Mouse (Mus musculus): ENCODE data around the gene Vstm4. TPM values are rescaled to one million over a fixed set of nuclear protein-coding genes. Genes with fewer than 3 reads are reported as not detected.
A peak's percentile ranks its signal among the peaks of the same experiment; 100 is the strongest.

The Vstm4 gene
- total and polyA plus RNA-seq, 2 experiments from 2014 or later = 8.2 to 8.9 TPM

DNA sequence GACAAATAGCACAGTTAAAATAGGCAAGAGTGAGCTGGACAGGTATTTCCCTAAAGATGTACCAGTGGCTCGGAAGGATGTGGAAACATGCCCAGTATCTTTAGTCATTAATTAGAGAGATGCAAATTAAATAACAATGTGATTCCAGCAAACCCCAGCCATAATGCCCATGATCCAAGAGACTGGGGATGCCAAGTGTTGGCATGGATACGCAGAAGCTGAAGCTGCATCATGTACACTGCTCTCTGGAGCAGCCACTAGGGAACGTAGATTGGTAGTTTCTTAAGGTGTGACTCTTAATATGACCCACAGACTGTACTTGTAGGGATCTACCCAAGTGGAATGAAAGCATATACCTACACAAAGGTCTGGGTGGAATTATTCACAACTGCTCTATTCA is 50.0 kb downstream of the Vstm4 start:
- Histone ChIP-seq H3K4me3 (ENCODE audit: low read depth, low read length) (no peak overlapping the region), H3K27ac (ENCODE audit: low read depth, low read length) (no peak overlapping the region), H3K36me3 (ENCODE audit: insufficient read depth) (no peaks in the 10 kb centered on the region), H3K9ac (no peak overlapping the region), H3K4me2 (ENCODE audit: low read depth) (no peak overlapping the region), H3K9me3 (ENCODE audit: low read length) (no peaks in the 10 kb centered on the region), H3K4me1 (ENCODE audit: insufficient read depth) (no peaks in the 10 kb centered on the region), H3K27me3 (ENCODE audit: insufficient read depth, low read length) (no peaks in the 10 kb centered on the region)
- ATAC-seq = peak; percentile 71
- TF ChIP-seq CTCF (IDR thresholded peaks at IDR 0.05; ENCODE audit: low read depth) = peak; percentile 18; the same call in 1 of the 2 replicates
- 37% methylated on average over 3 of the region's 3 CpGs for WGBS
- peak; percentile 60 for DNase-seq

DNA sequence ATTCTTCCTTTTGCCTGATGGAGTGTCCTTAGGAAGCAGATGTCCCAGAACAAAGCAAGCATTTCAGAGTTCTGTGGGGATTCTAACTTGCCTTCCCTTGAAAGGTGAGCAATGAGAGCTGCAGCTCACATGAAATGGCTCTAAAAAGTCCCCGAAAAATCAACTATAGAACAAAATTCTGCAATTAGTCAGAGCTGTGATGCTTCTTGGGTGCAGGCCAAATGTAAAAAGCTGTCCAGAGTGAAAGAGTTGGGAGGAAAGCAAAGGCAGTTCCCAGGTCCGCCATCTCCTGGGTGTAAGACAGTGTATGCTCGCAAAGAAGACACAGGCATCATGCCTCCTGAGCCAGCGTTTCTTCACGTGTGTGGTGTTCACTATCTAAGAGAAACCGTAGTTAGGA is 52.6 kb downstream of the Vstm4 start:
- Histone ChIP-seq H3K4me3 (ENCODE audit: low read depth, low read length) (no peak overlapping the region), H3K4me2 (ENCODE audit: low read depth) (no peak overlapping the region), H3K27ac (ENCODE audit: low read depth, low read length) (no peak overlapping the region), H3K9ac (no peak overlapping the region), H3K36me3 (ENCODE audit: insufficient read depth) (no peaks in the 10 kb centered on the region), H3K4me1 (ENCODE audit: insufficient read depth) (no peaks in the 10 kb centered on the region), H3K27me3 (ENCODE audit: insufficient read depth, low read length) (no peaks in the 10 kb centered on the region), H3K9me3 (ENCODE audit: low read length) (no peaks in the 10 kb centered on the region)
- 64% methylated on average over 6 of the region's 6 CpGs for WGBS
- peak; percentile 28 for DNase-seq
- no peak for ATAC-seq
- TF ChIP-seq CTCF (IDR thresholded peaks at IDR 0.05; ENCODE audit: low read depth) = no peak

- no peaks in the 10 kb centered on the region for H3K4me1 ChIP-seq (ENCODE audit: insufficient read depth)
- H3K27me3 ChIP-seq (ENCODE audit: insufficient read depth, low read length) = no peaks in the 10 kb centered on the region
- DNase-seq (no peak), ATAC-seq (no peak)
- no peak for TF ChIP-seq CTCF (IDR thresholded peaks at IDR 0.05; ENCODE audit: low read depth)
- H3K4me3 ChIP-seq (ENCODE audit: low read depth, low read length) = no peak overlapping the region
- H3K4me2 ChIP-seq (ENCODE audit: low read depth) = no peak overlapping the region
- 78% methylated on average over 4 of the region's 4 CpGs for WGBS
- H3K9me3 ChIP-seq (ENCODE audit: low read length) = no peaks in the 10 kb centered on the region
- no peak overlapping the region for H3K9ac ChIP-seq
- no peaks in the 10 kb centered on the region for H3K36me3 ChIP-seq (ENCODE audit: insufficient read depth)
- no peak overlapping the region for H3K27ac ChIP-seq (ENCODE audit: low read depth, low read length)
These were observed 54.6 kb downstream of the Vstm4 start for GRCm38 (mm10) chr14:32911187-32911586.

DNA sequence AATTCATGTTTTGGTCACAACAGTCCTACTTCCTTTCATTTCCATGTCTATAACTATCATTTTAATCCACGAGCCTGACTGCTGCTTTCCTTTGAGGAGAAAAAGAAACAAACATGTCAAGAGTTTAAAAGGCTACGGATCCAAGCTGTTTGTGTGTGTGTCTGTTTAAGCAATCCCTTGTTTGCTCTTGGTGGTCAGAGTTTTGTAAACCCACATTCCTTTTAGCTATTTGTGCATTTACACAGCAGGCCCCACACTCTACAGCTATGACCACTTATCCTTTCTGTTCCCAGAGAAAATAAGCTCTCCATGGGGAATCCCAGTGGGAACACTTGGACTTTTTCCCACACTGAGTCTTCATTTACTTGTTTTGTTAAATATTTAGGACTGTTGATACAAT is 58.8 kb downstream of the Vstm4 start:
- Histone ChIP-seq H3K9me3 (ENCODE audit: low read length) (no peaks in the 10 kb centered on the region), H3K4me3 (ENCODE audit: low read depth, low read length) (no peak overlapping the region), H3K4me1 (ENCODE audit: insufficient read depth) (no peaks in the 10 kb centered on the region), H3K36me3 (ENCODE audit: insufficient read depth) (no peaks in the 10 kb centered on the region), H3K4me2 (ENCODE audit: low read depth) (no peak overlapping the region), H3K27ac (ENCODE audit: low read depth, low read length) (no peak overlapping the region), H3K27me3 (ENCODE audit: insufficient read depth, low read length) (no peaks in the 10 kb centered on the region), H3K9ac (no peak overlapping the region)
- no peak for ATAC-seq
- WGBS = 35% methylated on average over 2 of the region's 2 CpGs
- no peak for TF ChIP-seq CTCF (IDR thresholded peaks at IDR 0.05; ENCODE audit: low read depth)
- no peak for DNase-seq

GRCm38 (mm10) chr14:32917919-32918318 is 61.4 kb downstream of the Vstm4 start:
- no peak for TF ChIP-seq CTCF (IDR thresholded peaks at IDR 0.05; ENCODE audit: low read depth)
- no peak for ATAC-seq
- no peak overlapping the region for H3K4me3 ChIP-seq (ENCODE audit: low read depth, low read length)
- no peaks in the 10 kb centered on the region for H3K4me1 ChIP-seq (ENCODE audit: insufficient read depth)
- DNase-seq = no peak
- H3K27me3 ChIP-seq (ENCODE audit: insufficient read depth, low read length) = no peaks in the 10 kb centered on the region
- H3K9me3 ChIP-seq (ENCODE audit: low read length) = no peaks in the 10 kb centered on the region
- no peaks in the 10 kb centered on the region for H3K36me3 ChIP-seq (ENCODE audit: insufficient read depth)
- 94% methylated on average over 1 of the region's 1 CpGs for WGBS
- no peak overlapping the region for H3K9ac ChIP-seq
- H3K4me2 ChIP-seq (ENCODE audit: low read depth) = no peak overlapping the region
- no peak overlapping the region for H3K27ac ChIP-seq (ENCODE audit: low read depth, low read length)

DNA sequence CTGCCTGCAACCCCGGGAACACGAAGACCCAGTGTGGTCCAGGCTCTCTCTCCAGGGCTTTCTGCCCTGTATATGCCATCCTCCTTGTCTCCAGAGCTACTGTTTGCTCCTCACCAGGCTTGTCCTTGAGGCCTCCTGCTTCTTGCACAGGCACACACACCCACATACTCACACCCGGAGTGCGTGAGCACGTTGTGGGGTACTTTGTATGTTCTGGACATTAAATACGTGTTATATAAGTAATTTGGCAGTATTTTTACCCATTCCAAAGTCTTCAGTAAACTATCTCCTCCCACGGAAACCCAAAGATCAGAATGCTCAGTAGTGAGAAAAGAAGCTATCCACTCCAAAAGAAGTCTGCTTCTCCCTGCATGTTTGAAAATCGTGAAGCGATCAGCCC is 67.3 kb downstream of the Vstm4 start:
- no peaks in the 10 kb centered on the region for H3K9me3 ChIP-seq (ENCODE audit: low read length)
- TF ChIP-seq CTCF (IDR thresholded peaks at IDR 0.05; ENCODE audit: low read depth) = no peak
- DNase-seq = no peak
- no peak overlapping the region for H3K27ac ChIP-seq (ENCODE audit: low read depth, low read length)
- 89% methylated on average over 9 of the region's 9 CpGs for WGBS
- no peaks in the 10 kb centered on the region for H3K27me3 ChIP-seq (ENCODE audit: insufficient read depth, low read length)
- no peak overlapping the region for H3K4me3 ChIP-seq (ENCODE audit: low read depth, low read length)
- no peak overlapping the region for H3K4me2 ChIP-seq (ENCODE audit: low read depth)
- H3K9ac ChIP-seq = no peak overlapping the region
- H3K4me1 ChIP-seq (ENCODE audit: insufficient read depth) = no peaks in the 10 kb centered on the region
- no peaks in the 10 kb centered on the region for H3K36me3 ChIP-seq (ENCODE audit: insufficient read depth)
- no peak for ATAC-seq

GRCm38 (mm10) chr14:32931709-32932108 is 75.2 kb downstream of the Vstm4 start:
- 88% methylated on average over 10 of the region's 10 CpGs for WGBS
- TF ChIP-seq CTCF (IDR thresholded peaks at IDR 0.05; ENCODE audit: low read depth) = no peak
- H3K9me3 ChIP-seq (ENCODE audit: low read length) = no peaks in the 10 kb centered on the region
- no peak for DNase-seq
- H3K9ac ChIP-seq = no peak overlapping the region
- H3K36me3 ChIP-seq (ENCODE audit: insufficient read depth) = no peaks in the 10 kb centered on the region
- no peaks in the 10 kb centered on the region for H3K4me1 ChIP-seq (ENCODE audit: insufficient read depth)
- no peak overlapping the region for H3K27ac ChIP-seq (ENCODE audit: low read depth, low read length)
- H3K27me3 ChIP-seq (ENCODE audit: insufficient read depth, low read length) = no peaks in the 10 kb centered on the region
- H3K4me2 ChIP-seq (ENCODE audit: low read depth) = no peak overlapping the region
- H3K4me3 ChIP-seq (ENCODE audit: low read depth, low read length) = no peak overlapping the region
- ATAC-seq = no peak

DNA sequence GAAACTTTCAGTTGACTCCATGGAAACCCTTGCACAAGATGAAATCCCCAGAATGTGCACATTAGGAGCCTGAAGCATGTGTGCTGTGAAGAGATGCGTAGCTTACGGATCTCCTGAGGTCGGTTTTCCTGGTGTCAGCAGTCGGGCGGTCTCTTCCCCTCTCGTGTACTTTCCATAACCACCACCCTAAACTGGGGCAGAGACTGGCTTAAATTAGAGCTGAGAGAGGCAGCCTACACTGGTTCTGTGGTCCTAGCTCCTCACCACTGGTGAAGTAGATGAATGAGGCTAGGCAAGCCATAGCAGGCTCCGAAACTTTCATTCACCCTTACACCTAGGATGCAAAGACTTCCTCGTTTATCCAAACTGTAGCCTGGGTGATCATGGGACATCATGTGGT is 75.7 kb downstream of the Vstm4 start:
- TF ChIP-seq CTCF (IDR thresholded peaks at IDR 0.05; ENCODE audit: low read depth) = no peak

More for the DNA sequence above, 75.7 kb downstream of the Vstm4 start:
- DNase-seq (no peak), ATAC-seq (no peak)
- 87% methylated on average over 8 of the region's 8 CpGs for WGBS
- H3K4me1 ChIP-seq (ENCODE audit: insufficient read depth) = no peaks in the 10 kb centered on the region
- no peak overlapping the region for H3K4me3 ChIP-seq (ENCODE audit: low read depth, low read length)
- no peak overlapping the region for H3K4me2 ChIP-seq (ENCODE audit: low read depth)
- no peak overlapping the region for H3K9ac ChIP-seq
- H3K27ac ChIP-seq (ENCODE audit: low read depth, low read length) = no peak overlapping the region
- H3K36me3 ChIP-seq (ENCODE audit: insufficient read depth) = no peaks in the 10 kb centered on the region
- H3K9me3 ChIP-seq (ENCODE audit: low read length) = no peaks in the 10 kb centered on the region
- no peaks in the 10 kb centered on the region for H3K27me3 ChIP-seq (ENCODE audit: insufficient read depth, low read length)
